Mouse (Mus musculus) Patski (cell line): ENCODE data around the gene Ces1e. TPM values are rescaled to one million over a fixed set of nuclear protein-coding genes. Genes with fewer than 3 reads are reported as not detected.
"Not testable (repeated sequence)": the region's sequence is repeated elsewhere in the genome, so short reads cannot be mapped to it uniquely, and the experiment has no call there.

ENCODE experiments used
- ATAC-seq: fragments of 100-300 bp; one replicate; pipeline ENCODE4 v1.8.0; 2021
- CTCF ChIA-PET: fragments of 350-600 bp; sonication (Branson Sonifier 250); formaldehyde crosslinking; loops from one replicate; lab custom pipeline; 2022; ENCODE audit warnings: inconsistent platforms; lab: Charles Lee
- POLR2A ChIA-PET: fragments of 350-600 bp; sonication (Branson Sonifier 250); formaldehyde crosslinking; loops from one replicate; lab custom pipeline; 2022; ENCODE audit warnings: antibody characterized with exemption, inconsistent platforms; lab: Charles Lee
- DNase-seq: peaks from one replicate; pipeline ENCODE4 v3.0.0-alpha.2; 2011; ENCODE audit warnings: low read depth, low spot score
- H3K27me3 ChIP-seq: fragments of 371-371 bp; one replicate; pipeline ENCODE4 v1.5.1; 2021
- CTCF ChIP-seq: fragments of 100-300 bp; IDR thresholded peaks from one replicate; pipeline ENCODE4 v1.5.1; 2021
- in situ Hi-C: fragments of 300-500 bp; cut with MboI; formaldehyde crosslinking; loops from 3 replicates; pipeline ENCODE4 v1.11.1; 2018; ENCODE audit warnings: low pct_unique_long_range_greater_than_20kb, mixed read lengths
- polyA plus RNA-seq: library from polyadenylated mRNA; unstranded; gene quantifications from one replicate; pipeline ENCODE4 v1.2.3, GENCODE M21; 2021

Ces1e gene
- polyA plus RNA-seq, 1 experiment from 2014 or later: not detected

DNA sequence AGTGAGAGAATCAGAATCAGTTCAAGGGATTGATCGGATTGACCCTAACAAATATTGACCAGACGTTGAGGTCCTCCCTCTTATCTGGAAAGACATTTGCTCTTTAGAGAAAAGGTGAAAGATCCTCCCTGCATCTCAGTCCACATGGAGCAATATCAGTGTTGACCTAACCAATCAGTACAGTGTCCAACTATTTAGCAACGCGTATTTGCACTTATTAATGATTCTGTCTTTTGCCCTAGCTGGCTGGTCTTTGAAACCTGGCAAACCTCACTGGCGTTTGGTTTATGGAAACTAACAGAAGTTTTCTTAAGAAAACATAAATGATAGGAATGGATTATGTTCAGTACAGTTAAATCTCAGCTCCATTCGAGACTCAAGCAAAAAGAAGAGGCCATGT is 4.6 kb upstream of the Ces1e start:
- ChIA-PET POLR2A (no interaction called here), CTCF (no interaction called here)
- no peak for TF ChIP-seq CTCF
- no peak for ATAC-seq
- in situ Hi-C loops: no loop called here
- peaks cover 5% of the 10 kb centered on the region for H3K27me3 ChIP-seq
- no peak for DNase-seq

DNA sequence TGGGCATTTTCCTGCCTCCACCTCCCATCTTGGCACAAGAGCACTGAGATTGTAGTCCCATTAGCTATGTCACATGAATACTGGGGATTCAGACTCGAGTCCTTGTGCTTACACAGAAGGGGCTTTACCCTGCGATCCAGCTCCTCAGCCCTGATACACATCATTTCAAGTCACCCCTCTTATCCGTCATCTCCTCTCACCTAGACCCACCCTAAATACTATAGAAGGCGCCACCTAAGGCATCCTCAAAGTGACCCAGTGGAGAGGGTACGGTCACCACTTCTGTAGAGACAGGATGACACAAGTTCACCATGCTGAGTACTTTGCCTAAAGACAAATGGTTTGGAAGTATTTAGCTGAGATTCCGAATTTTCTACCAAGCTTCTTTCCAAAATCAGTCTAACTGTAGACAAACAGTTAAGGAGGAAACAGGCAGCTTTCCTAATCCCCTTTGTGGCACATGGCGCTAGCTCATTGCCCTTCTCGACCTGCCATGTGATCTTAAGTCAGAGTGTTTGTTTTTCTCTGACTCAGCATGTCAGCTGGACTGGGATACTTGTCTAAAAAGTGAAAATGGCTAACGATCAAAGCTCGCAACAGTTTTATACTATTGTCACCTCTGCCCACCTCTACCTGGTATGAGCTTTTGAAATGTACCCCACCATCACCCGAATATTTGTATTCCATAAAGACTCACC is 597 bp downstream of the Ces1e start:
- ATAC-seq: no peak
- in situ Hi-C loops: no loop called here
- ChIA-PET POLR2A (interaction anchor here (1.3 kb wide), 1 partner anchor 326 kb away, joined by 8 read pairs; no protein-coding TSS in a partner anchor), CTCF (no interaction called here)
- H3K27me3 ChIP-seq: peaks cover 5% of the 10 kb centered on the region
- no peak for TF ChIP-seq CTCF
- no peak for DNase-seq

GRCm38 (mm10) chr8:93226471-93226870 is 2.9 kb downstream of the Ces1e start:
- POLR2A ChIA-PET: not testable (repeated sequence)

GRCm38 (mm10) chr8:93221896-93222295 is 7.5 kb downstream of the Ces1e start:
- no peak for DNase-seq
- ATAC-seq: no peak
- no peaks in the 10 kb centered on the region for H3K27me3 ChIP-seq
- CTCF ChIA-PET: no interaction called here
- TF ChIP-seq CTCF: no peak
- POLR2A ChIA-PET: no interaction called here
- in situ Hi-C loops: no loop called here

More at GRCm38 (mm10) chr8:93226471-93226870, 2.9 kb downstream of the Ces1e start:
- H3K27me3 ChIP-seq, DNase-seq, CTCF ChIA-PET, in situ Hi-C loops, ATAC-seq: not testable (repeated sequence)

GRCm38 (mm10) chr8:93217867-93218266 is 11.6 kb downstream of the Ces1e start:
- in situ Hi-C loops: no loop called here
- ChIA-PET CTCF (no interaction called here), POLR2A (no interaction called here)
- H3K27me3 ChIP-seq: peaks cover 4% of the 10 kb centered on the region
- ATAC-seq: no peak
- no peak for DNase-seq
- TF ChIP-seq CTCF: peak; percentile 26

DNA sequence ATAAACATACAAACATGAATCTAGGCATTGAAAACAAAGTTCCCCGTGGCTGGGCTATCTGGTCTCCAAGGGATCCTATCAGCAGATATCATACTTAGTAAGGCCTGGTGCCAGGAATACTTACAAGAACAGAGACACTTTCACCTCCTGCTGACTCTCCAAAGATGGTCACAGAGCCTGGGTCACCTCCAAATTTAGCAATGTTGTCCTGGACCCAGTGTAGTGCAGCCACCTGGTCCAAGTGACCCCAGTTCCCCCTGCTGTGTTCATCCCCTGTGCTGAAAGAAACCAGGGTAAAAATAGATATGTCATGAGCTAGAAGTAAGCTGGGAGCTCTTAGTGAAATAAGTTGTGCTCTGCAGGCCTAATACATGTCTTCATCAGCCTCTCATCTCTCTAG is 12.0 kb downstream of the Ces1e start:
- no peak for DNase-seq
- peaks cover 4% of the 10 kb centered on the region for H3K27me3 ChIP-seq
- ChIA-PET CTCF (no interaction called here), POLR2A (no interaction called here)
- no peak for TF ChIP-seq CTCF
- in situ Hi-C loops: no loop called here
- no peak for ATAC-seq

DNA sequence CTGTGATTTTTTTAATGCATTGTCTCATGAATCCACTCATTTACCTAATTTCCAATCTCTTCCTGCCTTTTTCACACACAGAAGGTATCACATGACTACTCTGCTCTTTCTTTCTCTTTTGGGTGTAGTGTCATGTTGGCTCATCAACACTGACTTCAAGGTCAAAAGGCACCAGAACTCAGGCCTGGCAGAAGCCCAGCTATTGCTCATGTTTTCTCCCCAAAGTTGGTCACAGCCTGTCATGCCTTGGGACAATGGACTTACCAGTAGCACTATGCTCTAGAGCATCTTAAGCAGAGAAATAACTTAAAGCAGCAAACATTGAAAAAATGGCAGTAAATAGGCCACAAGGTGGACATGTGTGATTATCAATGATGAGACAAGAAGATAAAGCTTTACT is 18.3 kb downstream of the Ces1e start:
- no peak for DNase-seq
- peaks cover 5% of the 10 kb centered on the region for H3K27me3 ChIP-seq
- TF ChIP-seq CTCF: no peak
- in situ Hi-C loops: no loop called here
- CTCF ChIA-PET: no interaction called here
- POLR2A ChIA-PET: no interaction called here
- no peak for ATAC-seq

DNA sequence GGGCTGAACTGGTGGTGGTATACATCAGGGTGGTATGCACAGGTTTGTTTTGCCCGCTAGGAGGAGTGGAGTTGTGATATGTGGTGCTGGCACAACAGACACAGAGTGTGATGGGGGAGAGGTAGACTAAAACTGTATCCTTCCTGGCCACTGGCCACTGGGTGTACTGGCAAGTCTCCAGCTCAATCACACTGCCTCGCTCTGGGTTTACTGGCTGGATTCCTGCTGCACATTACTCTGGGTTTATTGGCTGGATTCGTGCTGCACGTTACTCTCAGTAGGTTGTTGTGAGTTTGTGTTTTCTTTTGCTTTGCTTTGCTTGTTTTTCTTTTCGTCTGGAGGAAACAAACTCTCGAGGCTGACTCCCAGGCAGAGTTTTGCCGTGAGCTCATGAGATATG is 30.3 kb downstream of the Ces1e start:
- CTCF ChIA-PET, ATAC-seq, H3K27me3 ChIP-seq, in situ Hi-C loops, POLR2A ChIA-PET, DNase-seq: not testable (repeated sequence)

DNA sequence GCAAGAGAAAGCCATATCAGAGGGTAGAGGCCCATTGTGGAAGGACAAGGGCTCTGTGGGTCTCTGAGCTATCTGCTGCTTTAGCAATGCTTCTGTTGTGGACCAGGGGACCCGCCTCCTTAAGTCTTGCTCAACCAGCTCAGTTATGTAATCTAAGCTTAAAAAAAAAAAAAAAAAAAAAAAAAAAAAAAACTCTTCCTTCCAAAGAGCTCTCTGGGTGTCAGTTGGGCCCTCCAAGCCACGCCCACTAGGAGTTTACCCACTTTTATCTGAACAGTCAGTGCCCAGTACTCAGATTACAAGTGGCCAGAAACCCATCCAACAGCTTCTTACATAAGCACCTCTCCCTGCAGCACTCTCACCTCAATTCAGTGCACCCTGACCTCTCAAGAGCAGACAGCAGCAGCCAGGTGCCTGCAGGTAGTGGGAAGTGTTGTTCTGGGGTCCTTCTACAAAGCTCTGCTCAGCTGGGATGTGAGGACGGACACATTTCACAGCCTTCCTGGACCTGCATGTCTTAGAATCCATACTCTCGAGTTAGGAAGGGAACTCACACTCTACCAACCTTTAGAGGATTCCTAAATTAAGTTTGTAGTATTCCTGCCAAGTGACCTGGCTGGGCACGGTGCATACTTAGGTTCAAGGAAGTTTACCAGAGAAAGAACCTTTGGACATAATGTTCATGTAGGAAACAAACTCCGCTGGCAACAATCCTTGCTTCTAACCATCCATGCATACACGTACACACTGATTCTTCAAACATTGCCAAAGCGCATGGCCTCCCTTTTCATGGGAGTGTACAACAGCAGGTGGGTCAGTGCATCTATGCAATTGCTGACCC is 31.5 kb downstream of the Ces1e start, which contains the start of gene Ces1d:
Ces1d (minus strand) TSS at position 154 of the 841 bp plus-strand sequence.
- CTCF ChIA-PET: no interaction called here
- in situ Hi-C loops: no loop called here
- no peaks in the 10 kb centered on the region for H3K27me3 ChIP-seq
- no peak for TF ChIP-seq CTCF
- ATAC-seq: no peak
- no peak for DNase-seq
- POLR2A ChIA-PET: no interaction called here

- DNase-seq (no peak), ATAC-seq (no peak)
- ChIA-PET POLR2A (no interaction called here), CTCF (no interaction called here)
- in situ Hi-C loops: no loop called here
- no peaks in the 10 kb centered on the region for H3K27me3 ChIP-seq
- TF ChIP-seq CTCF: no peak
Measured at GRCm38 (mm10) chr8:93196436-93196835, 33.0 kb downstream of the Ces1e start.

- POLR2A ChIA-PET: no interaction called here
- TF ChIP-seq CTCF: no peak
- ATAC-seq (no peak), DNase-seq (no peak)
- in situ Hi-C loops: no loop called here
- H3K27me3 ChIP-seq: peaks cover 20% of the 10 kb centered on the region
- CTCF ChIA-PET: no interaction called here
Measured at GRCm38 (mm10) chr8:93180581-93181129, 48.8 kb downstream of the Ces1e start.
